Mouse (Mus musculus) layer of hippocampus, adult 9-11 months (tissue): ENCODE data around the gene Mrps15.
"Not testable (repeated sequence)": the region's sequence is repeated elsewhere in the genome, so short reads cannot be mapped to it uniquely, and the experiment has no call there.

Experiments
- DNase-seq: peaks from one replicate; pipeline ENCODE4 v3.0.0; 2022

The Mrps15 gene

DNA sequence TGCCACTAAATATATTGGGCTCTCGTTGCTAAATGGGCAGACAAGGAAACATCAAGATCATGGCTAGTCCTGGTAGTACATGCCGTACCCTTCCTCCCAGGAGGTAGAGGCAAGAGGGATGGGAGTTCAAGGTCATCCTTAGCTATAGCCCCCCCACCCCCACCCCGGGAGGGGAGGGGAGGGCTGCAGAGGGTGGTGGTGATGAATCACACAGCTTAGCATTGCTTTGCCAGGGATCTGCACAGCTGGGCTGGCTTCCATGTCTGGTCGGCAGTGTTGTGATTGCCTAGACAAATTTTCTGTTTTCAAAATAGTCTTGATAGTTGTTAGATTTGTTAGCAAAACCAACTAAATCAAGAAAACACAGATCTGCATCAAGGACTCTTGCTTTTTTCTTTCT, 32.5 kb downstream of the Mrps15 start:
- no peak for DNase-seq

DNA sequence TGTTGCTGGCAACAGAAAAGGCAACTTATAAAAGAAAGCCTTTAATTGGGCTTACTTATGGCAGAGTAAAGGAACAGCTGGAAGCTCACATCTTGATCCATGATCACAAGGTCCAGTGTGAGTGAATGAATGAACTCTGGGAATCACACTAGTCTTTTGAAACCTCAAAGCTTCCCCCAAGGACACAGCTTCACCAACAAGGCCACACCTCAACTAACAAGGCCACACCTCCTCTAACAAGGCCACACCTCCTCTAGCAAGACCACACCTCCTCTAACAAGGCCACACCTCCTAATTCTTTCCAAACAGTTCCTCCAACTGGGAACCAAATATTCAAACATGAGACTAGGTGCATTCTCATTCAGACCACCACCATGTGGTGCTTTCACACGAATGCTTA, 34.9 kb downstream of the Mrps15 start:
- DNase-seq: no peak

DNA sequence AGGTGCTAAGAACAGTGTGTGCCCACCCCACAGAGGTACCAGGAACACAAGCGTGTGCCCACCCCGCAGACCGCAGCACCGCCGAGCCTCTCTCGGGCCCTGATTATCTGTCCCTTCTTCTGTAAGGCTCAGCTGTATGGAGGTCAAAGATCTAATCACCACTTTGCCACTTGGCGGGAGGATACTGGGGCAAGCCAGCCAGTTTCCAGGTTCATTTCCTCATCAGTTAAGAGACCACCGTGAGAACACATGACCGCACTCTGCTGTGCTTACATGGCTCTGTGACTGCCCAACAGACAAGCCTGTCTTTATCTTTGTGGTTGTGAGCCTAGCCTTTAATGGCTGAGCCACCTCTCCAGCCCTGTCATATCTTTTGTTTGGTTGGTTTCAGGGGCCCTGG, 36.3 kb downstream of the Mrps15 start:
- no peak for DNase-seq

DNA sequence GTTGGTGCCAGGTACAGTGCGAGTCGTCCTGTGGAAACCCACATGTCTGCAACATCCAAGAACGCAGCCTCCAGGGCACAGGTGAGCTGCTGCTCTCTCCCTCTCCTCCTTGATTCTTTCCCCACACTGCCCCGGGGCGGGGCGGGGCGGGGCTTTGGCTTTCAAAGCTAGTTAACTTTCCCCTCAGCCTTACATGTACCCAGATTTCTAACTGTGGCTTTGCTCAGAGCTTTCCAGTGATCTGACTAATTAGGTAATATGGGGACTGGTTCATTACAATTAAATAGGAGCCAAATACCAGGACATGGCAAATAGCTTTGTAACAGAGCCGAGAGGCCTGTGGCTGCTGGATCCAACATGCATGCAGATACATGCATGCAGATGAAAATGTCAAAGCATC, 37.7 kb downstream of the Mrps15 start:
- no peak for DNase-seq

DNA sequence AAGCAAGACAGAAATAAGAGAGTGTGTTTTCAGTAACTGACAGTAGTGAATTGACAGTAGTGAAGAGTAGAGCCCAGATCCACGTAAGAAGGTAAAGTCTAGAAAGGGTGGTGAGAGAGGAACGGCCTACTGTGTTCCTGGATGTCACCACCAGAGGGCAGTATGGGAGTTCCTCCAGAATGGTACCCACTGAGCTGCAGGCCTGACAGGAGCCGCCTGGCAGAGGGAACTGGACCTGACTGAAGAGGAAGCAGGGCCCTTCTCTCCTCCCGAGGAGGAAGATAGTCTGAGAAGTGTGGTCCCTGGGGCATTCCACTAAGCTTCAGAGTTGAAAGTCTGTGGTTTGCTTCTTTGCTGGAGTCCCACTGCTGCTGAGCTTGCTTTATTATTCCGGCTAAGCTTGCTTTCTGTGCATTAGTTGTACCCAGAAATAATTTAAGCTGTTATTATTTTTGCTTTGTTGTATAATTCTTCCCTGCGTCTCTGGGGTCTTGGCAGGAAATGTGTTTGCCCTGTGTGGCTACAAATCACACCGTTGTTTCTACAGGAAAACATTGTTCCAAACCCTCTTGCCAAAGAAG, 39.4 kb downstream of the Mrps15 start:
- peak; percentile 90 for DNase-seq

DNA sequence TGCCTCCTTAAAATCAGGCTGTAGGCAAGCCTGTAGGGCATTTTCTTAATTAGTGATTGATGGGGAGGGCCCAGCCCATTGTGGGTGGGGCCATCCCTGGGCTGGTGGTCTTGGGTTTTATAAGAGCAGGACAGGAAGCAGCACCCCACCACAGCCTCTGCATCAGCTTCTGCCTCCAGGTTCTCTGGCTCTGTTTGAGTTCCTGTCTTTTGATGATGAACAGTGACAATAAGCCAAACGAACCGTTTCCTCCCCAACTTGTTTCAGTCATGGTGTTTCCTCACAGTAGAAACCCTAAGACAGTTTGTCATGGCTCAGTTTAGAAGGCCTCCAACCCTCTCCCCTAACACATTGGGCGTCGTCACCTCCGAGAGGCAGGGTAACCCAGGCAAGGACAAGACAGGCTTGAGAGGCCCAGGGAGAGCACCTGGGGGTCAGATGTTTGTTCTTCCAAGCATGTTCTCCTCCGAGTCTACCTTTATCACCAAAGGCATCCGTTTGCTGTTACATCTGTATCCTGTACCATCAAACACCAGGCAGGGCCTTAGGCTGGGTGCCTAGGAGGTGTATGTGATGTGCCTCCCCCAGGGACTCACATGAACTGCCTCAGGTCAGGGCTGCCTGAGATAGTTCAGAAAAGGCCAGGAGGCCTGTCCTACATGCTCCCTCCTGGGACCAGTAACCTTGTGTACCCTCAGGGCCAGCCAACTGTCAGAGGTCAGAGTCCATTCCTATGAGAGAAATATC, 43.5 kb downstream of the Mrps15 start:
- no peak for DNase-seq

DNA sequence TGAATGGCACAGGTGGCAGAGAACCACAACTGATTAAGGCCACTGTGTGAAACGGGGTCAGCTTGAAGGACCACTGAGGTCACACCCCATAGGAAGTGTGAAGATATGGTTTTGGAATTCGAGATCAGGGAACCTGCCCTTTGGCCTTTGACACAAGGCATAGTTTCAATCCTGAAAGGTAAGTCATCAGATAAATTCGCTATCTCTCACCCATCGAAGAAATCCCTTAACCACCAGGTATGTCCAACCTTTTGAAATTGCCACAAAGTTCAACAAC, 44.1 kb downstream of the Mrps15 start:
- no peak for DNase-seq

DNA sequence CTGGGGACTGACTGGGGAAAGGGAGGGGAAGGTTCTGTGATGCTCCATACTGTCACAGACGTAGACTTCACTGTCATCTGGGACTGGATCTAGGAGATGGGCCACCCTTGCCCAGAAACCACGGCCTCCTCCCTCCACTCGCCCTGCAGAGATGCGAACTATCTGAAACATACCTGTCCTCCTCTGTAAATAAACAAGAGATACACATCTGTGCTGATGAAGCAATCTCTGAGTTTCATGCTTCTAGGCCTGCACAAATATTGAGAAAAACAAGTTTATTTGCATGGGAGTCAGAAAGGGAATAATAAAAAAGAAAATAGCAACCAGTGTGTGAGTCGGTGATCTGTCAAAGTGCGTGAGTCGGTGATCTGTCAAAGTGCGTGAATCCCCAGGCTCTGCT, 45.1 kb downstream of the Mrps15 start:
- DNase-seq: no peak

DNA sequence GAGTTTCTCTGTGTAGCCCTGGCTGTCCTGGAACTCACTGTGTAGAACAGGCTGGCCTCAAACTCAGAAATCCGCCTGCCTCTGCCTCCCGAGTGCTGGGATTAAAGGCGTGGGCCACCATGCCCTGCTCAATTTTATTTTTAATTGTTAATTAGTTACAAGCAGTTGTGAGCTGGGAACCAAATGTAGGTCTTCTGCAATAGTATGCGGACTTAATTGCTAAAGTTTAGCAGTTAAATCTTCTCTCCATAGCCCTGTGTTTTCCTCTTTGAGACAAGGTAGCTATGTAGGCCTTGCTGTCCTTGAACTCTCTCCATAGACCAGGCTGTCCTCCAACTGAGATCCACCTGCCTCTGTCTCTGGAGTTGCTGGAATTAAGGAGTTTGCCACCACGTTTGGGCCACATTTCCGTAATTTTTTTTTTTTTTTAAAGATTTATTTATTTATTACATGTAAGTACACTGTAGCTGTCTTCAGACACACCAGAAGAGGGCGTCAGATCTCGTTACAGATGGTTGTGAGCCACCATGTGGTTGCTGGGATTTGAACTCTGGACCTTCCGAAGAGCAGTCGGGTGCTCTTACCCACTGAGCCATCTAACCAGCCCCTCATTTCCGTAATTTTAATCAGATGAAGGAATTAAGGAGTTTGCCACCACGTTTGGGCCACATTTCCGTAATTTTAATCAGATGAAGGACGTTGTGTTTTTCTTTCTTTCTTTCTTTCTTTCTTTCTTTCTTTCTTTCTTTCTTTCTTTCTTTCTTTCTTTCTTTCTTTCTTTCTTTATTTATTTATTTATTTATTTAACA, 49.1 kb downstream of the Mrps15 start:
- DNase-seq: not testable (repeated sequence)

DNA sequence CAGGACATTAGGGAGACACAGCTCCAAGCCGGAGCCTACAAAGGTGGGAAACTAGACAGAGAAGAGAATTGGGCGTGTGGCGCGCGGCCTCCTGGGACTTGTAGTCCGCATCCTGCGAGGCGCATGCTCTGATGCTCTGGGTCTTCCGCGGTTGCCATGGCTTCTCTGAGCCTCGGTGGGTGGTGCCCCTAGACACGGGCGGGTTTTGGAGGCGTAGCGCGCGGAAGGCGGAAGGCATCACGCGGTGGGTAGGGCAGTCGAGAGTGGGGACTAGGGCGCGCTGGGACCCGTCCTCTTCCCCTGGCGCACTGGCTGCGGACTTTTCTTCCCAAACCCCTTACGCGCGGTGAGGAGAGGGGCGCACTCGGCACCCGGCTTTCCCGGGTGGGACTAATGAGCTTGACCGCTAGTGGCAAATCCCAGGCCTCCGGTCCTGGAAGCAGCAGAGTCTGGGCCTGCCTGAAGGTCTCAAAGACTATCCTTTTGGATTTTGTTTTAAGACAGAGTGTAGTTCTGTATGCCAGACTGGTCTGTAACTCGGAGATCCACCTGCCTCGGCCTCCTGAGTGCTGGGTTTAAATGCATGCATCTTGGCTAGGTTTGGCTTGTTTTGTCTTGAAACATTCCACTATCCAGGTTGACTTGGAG, 49.9 kb downstream of the Mrps15 start, which contains the start of gene Lsm10:
Lsm10 (plus strand) TSS at position 160 of the 648 bp plus-strand sequence.
- DNase-seq: peak; percentile 98

DNA sequence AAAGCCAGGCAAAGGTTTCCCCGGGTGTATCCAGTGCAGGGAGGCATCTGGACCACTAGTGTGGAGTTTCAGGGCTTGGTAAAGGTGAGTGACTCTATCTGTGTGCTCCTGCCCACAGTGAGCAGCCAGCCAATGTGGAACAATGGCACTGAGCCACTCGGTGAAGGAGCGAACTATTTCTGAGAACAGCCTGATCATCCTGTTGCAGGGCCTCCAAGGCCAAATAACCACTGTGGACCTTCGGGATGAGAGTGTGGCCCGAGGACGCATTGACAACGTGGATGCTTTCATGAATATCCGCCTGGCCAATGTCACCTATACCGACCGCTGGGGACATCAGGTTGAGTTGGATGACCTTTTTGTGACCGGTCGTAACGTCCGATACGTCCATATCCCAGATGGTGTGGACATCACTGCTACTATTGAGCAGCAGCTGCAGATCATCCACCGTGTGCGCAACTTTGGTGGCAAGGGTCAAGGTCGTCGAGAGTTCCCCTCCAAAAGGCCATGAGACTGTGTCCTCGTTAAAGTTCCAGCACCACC, 51.1 kb downstream of the Mrps15 start:
- no peak for DNase-seq

DNA sequence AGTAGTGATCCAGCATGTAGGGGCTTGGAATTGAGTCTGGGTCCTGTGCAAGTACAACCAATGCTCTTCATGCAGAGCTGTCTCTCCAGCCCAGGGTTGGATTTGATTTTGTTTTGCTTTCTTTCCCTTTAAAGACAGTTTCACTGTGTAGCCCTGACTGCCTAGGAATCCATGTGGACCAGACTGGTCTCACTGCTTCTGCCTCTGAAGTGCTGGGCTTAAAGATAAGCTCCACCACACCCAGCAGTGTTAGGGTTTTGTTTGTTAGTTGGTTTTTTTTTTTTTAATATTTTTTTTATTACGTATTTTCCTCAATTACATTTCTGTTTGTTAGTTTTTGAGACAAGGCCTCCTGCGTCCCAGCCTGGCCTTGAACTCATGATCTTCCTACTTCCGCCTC, 52.6 kb downstream of the Mrps15 start:
- DNase-seq: no peak

DNA sequence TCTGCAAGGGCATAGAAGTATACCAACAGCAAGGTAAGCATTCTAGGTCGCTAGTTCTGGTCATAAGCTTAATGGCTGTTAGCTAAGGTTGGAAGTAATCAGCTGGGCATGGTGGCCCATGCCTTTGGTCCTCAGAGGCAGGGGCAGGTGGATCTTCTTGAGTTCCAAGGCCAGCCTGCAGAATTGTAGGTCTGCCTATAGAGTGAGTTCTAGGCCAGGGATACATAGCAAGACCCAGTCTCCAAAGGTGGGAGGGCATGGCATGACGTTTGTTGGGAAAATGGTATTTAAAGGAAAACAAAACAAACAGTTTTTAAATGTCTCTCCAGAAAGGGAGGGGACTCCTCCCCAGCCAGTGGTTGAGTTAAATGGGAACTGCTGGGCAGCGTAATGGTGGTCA, 54.0 kb downstream of the Mrps15 start:
- no peak for DNase-seq

DNA sequence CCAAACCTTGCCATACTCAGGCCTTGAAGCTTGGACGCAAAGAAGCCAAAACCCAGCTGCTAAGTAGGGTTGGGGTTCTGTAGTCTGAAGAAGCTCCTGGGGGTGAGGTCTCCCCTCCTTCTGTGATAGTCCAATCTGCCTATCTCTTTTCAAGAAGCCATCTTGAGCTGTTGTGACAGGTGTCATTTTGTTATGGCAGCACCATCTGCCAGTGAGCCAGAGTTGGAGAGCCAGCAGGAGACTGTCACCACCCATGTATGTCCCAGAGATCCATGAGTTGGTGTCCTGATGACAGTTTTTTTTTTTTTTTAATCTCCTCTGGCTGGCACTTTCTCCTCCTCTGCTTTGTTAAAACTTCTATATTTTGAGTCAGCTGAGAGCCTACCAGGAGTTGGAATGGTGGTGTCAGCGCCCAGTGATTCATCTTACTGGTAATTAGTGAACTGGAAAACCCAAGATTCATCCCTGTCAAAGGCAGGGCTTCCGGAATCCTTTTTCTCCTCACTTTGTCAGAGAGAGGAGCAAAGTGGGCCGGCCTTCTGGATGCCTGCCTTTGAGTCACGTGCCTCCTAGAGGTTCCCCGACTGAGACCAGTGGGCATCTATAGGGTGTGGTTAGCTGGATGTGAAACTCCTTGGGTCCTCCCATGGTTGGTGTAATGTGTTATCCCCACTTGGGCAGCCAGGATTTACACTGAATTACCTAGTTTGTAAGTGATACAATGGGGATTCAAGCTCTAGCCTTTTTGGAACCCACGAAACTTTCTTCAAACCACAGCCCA, 55.5 kb downstream of the Mrps15 start:
- peak; percentile 60 for DNase-seq

DNA sequence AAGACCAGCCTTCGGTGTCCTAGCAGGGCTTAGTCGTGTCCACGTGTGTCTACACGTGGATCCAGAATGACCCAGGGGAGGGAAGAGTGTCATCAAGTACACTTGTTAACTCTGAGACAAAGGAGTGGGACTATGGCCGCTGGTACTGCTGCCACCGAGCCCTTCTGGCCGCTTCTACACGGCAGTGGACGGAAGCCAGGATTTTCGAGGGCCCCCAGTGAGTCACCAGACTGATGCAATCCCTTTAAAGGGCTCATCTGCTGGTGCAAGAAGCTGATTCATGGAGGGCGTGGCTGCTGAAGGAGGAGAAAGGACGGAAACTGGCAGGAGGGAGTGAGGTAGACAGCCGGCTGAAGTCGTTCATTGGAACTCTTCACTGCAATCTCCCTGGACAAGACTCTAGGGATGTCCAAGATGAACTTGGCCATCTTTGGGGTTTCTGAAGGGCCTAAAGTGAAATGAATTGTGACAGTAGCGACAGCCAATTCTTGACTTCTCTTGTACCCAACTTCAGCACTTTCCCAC, 56.4 kb downstream of the Mrps15 start:
- peak; percentile 92 for DNase-seq

DNA sequence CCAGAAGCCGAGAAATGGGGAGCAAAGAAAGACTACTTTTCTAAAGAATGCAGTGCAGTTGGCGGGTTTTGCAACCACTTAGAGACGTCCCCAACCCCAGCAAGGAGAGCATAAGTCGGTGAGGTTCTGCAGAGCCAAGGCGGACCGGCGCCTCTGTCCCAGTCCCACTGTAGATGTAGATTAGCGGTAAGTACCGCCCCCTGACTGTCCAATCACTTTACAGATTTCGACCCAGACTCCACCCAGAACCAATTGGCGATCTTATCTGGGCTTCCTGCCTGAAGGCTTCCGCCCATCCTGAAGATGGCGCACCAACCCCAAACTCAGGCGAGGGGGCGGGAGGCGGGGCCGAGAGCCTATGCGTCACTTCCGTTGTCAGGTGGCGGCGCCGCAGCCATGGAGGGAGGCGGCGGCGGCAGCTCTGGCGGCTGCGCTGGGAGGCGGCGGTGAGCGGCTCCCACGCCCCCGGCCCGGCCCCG, 56.9 kb downstream of the Mrps15 start, which contains the start of gene Stk40:
Stk40 (plus strand) TSS at position 368 of the 479 bp plus-strand sequence.
- DNase-seq: peak; percentile 98

DNA sequence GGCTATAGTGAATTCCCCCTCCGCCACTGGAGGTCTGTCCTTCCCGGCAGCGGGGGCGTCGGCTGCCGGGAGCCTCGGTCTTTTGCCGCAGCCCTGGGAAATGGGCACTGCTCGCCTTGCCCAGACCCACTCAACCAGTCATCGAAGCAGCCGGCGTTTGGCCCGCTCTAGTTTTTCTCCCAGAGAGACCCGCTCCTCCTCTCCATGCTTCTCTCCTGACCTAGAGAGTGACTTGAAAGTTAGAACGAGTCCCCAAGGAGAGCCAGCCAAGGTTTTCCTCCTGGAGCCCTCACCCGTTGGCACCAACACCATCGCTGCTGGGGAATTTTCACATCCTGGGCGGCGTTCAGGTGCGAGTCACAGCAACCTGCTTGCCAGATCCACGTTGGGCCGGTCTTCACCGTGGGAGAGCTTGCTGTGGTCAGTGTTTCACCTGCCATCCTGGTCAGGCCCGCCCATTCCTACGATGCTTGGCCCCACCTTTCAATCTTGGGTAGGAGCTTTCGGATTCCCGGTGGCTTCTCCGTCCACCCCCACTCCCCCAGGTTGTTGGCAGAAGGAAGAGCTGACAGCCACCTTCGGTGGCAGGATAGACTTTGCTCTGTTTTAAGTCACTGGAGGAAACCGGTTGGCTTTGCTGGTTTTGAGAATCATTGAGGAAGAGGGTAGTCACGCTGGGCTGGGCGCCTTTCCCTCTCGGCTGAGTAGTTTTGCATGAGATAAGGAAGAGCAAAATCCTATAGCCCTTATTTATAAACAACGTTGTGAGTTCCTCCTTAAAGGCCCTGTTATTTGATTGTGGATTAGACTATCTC, 57.7 kb downstream of the Mrps15 start:
- DNase-seq: no peak
